Mouse (Mus musculus) brain, embryonic 14.5 days (tissue): ENCODE data around the gene Mrpl21.

Source experiments
- CTCF ChIP-seq: fragments of 200-500 bp; IDR thresholded peaks from 2 replicates; pipeline ENCODE4 v1.5.1; 2012; ENCODE audit warnings: inconsistent platforms, mild to moderate bottlenecking, moderate library complexity, borderline replicate concordance; ENCODE audit not compliant: insufficient read depth, insufficient read length; ENCODE audit errors: extremely low read depth
- POLR2A ChIP-seq: fragments of 200-500 bp; IDR thresholded peaks from 2 replicates; pipeline ENCODE4 v1.6.1; 2012; ENCODE audit warnings: mild to moderate bottlenecking, inconsistent platforms, borderline replicate concordance; ENCODE audit not compliant: poor library complexity, insufficient read depth, insufficient read length, severe bottlenecking; ENCODE audit errors: extremely low read depth

DNA sequence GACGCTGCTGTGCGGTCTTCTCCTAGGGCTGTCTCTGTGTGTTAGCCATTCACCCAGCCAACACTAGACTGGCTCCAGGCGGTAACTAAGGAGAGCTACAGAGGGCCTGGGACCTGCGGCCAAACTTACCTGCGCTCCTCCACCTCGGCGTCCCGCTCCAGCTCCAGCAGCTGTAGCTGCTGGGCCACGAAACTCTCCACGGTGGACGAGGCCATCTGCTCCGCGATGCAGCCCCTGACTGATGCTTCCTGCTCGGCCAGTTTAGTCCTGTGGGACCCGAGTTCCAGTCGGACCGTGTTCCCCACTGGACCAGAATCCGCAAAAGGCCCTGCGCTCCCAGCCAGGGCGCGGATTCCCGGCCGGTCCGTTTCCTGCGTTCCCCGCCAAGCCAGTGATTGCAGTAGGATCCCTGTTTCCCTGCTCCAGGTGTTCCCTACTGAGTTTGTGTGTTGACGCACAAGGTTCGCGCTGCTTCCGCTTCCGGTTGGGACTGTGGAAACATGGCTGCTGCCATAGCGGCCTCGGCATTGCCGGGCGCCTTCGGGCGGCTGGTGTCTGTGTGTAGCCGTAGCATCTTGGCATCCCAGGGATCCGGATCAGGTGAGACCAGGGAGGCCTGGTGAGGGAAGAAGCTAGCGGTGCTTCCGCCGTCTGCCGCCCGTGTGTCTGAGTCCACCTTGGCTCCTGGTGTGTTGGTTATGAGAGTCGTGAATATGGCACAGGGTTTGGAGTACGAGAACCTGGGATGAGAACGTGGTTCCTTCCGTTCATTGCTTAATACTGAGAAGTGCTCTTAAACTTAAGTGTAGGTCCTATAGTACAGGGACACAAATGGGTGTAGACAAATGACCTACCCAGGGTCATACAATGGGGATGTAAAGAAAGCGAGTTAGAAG, at the start of gene Mrpl21, which contains the start of gene Ighmbp2:
- TF ChIP-seq POLR2A (peak; percentile 70; the same call in 1 of the 2 replicates), CTCF (no peak)
